Mouse (Mus musculus) forebrain, embryonic 14.5 days (tissue): ENCODE measurements around the gene Tor4a. TPM values are rescaled to one million over a fixed set of nuclear protein-coding genes. Genes with fewer than 3 reads are reported as not detected.
A peak's percentile ranks its signal among the peaks of the same experiment; 100 is the strongest.

Experiments
- ATAC-seq: fragments of 200-750 bp; cut with Nextera tagmentation; 2 replicates; pipeline ENCODE4 v1.8.0; 2017; ENCODE audit warnings: mild to moderate bottlenecking, moderate library complexity
- DNase-seq: peaks from one replicate; pipeline ENCODE4 v3.0.0-alpha.2; 2015; ENCODE audit warnings: low spot score
- H3K27ac ChIP-seq: fragments of 300-500 bp; sonication (generic); 2 replicates; pipeline ENCODE4 v1.5.1; 2014; ENCODE audit warnings: low read depth, mild to moderate bottlenecking, control low read depth, low read length, moderate library complexity
- H3K27me3 ChIP-seq: fragments of 300-500 bp; sonication (generic); replicated peaks from 2 replicates; pipeline ENCODE4 v1.6.1; 2014; ENCODE audit warnings: low read length, control low read depth, mixed read lengths; ENCODE audit not compliant: control insufficient read depth, insufficient read depth
- H3K36me3 ChIP-seq: fragments of 300-500 bp; sonication (generic); 2 replicates; pipeline ENCODE4 v1.6.1; 2014; ENCODE audit warnings: low read length, control low read depth; ENCODE audit not compliant: control insufficient read depth, insufficient read depth
- H3K4me1 ChIP-seq: fragments of 300-500 bp; sonication (generic); 2 replicates; pipeline ENCODE4 v1.6.1; 2014; ENCODE audit warnings: antibody characterized with exemption, low read length, control low read depth; ENCODE audit not compliant: control insufficient read depth, insufficient read depth
- H3K4me2 ChIP-seq: fragments of 300-500 bp; sonication (generic); 2 replicates; pipeline ENCODE4 v1.6.1; 2014; ENCODE audit warnings: mild to moderate bottlenecking, control low read depth, low read length
- H3K4me3 ChIP-seq: fragments of 300-500 bp; sonication (generic); 2 replicates; pipeline ENCODE4 v1.5.1; 2014; ENCODE audit warnings: low read depth, low read length, control low read depth
- H3K9ac ChIP-seq: fragments of 300-500 bp; sonication (generic); 2 replicates; pipeline ENCODE4 v1.6.1; 2014; ENCODE audit warnings: mild to moderate bottlenecking, low read length, control low read depth, moderate library complexity
- H3K9me3 ChIP-seq: fragments of 300-500 bp; sonication (generic); replicated peaks from 2 replicates; pipeline ENCODE4 v1.6.1; 2016; ENCODE audit warnings: low read length, control low read depth, mixed read lengths; ENCODE audit not compliant: control insufficient read depth
- WGBS: fragments of 180-500 bp; shearing (Covaris S2); extraction: QIAGEN DNeasy Blood & Tissue Kit; methylation state at CpG from one replicate; pipeline ENCODE4 v1.1.7; 2014; 5-methylcytosine and 5-hydroxymethylcytosine counted together
- polyA plus RNA-seq: library from polyadenylated mRNA; unstranded; fragments of >200 nt; fragmentation: Nextera tagmentation; extraction: Ambion mirVana; gene quantifications from 2 replicates; pipeline ENCODE4 v1.2.1, GENCODE M21; 2014

The Tor4a gene
- 0.97 and 1.9 TPM in 2 replicates for polyA plus RNA-seq

- H3K4me1 ChIP-seq = no peaks in the 10 kb centered on the region
- H3K4me2 ChIP-seq = no peak within 1 kb of the TSS
- 11% methylated on average over 8 of the region's 8 CpGs for WGBS
- H3K27ac ChIP-seq = no peak within 1 kb of the TSS
- no peaks in the 10 kb centered on the region for H3K9me3 ChIP-seq
- DNase-seq (no peak), ATAC-seq (no peak)
- H3K36me3 ChIP-seq = peaks cover 33% of the 10 kb centered on the region
- peaks cover 26% of the 10 kb centered on the region for H3K27me3 ChIP-seq
- H3K4me3 ChIP-seq = no peak within 1 kb of the TSS
- no peak within 1 kb of the TSS for H3K9ac ChIP-seq
These were observed at the start of gene Tor4a for GRCm38 (mm10) chr2:25196172-25196954. Gene Tor4a, minus strand, starts transcription at chr2:25196886.

- 93% methylated on average over 4 of the region's 4 CpGs for WGBS
- H3K9me3 ChIP-seq = no peaks in the 10 kb centered on the region
These were observed 47.5 kb upstream of the Tor4a start for GRCm38 (mm10) chr2:25244144-25244543.

GRCm38 (mm10) chr2:25243342-25243741 is 46.7 kb upstream of the Tor4a start:
- Histone ChIP-seq H3K4me3 (peak overlapping the region; percentile 66), H3K9me3 (no peaks in the 10 kb centered on the region), H3K36me3 (peaks cover 37% of the 10 kb centered on the region), H3K27me3 (no peaks in the 10 kb centered on the region), H3K4me1 (peaks cover 15% of the 10 kb centered on the region), H3K9ac (peak overlapping the region; percentile 83; the same call in 1 of the 2 replicates), H3K4me2 (peak overlapping the region; percentile 93), H3K27ac (no peak overlapping the region)
- WGBS = 84% methylated on average over 8 of the region's 8 CpGs
- DNase-seq (no peak), ATAC-seq (no peak)

More at GRCm38 (mm10) chr2:25244144-25244543, 47.5 kb upstream of the Tor4a start:
- Histone ChIP-seq H3K27ac (no peak overlapping the region), H3K27me3 (no peaks in the 10 kb centered on the region), H3K36me3 (peaks cover 45% of the 10 kb centered on the region), H3K4me1 (peaks cover 15% of the 10 kb centered on the region), H3K4me3 (no peak overlapping the region), H3K9ac (no peak overlapping the region), H3K4me2 (no peak overlapping the region)
- DNase-seq = no peak
- ATAC-seq = no peak

GRCm38 (mm10) chr2:25242101-25242506 is 45.4 kb upstream of the Tor4a start, which contains the start of the genes Rnf208 and Cysrt1:
Gene Rnf208, plus strand, starts transcription at chr2:25242255.
Gene Cysrt1, minus strand, starts transcription at chr2:25242452.
- no peak within 1 kb of the TSS for H3K27ac ChIP-seq
- ATAC-seq = peak; percentile 57
- H3K4me1 ChIP-seq = peaks cover 15% of the 10 kb centered on the region
- no peaks in the 10 kb centered on the region for H3K27me3 ChIP-seq
- peak within 1 kb of the TSS; percentile 66 for H3K4me3 ChIP-seq
- H3K9ac ChIP-seq = peak within 1 kb of the TSS; percentile 83
- peak within 1 kb of the TSS; percentile 93 for H3K4me2 ChIP-seq
- under 1% methylated on average over 13 of the region's 59 CpGs for WGBS
- H3K9me3 ChIP-seq = no peaks in the 10 kb centered on the region
- H3K36me3 ChIP-seq = peaks cover 25% of the 10 kb centered on the region
- peak; percentile 55 for DNase-seq

- Histone ChIP-seq H3K9me3 (no peaks in the 10 kb centered on the region), H3K4me2 (peak overlapping the region; percentile 93), H3K9ac (peak overlapping the region; percentile 83), H3K27me3 (no peaks in the 10 kb centered on the region), H3K36me3 (peaks cover 22% of the 10 kb centered on the region; the same call in 1 of the 2 replicates), H3K27ac (no peak overlapping the region), H3K4me3 (peak overlapping the region; percentile 66), H3K4me1 (peaks cover 15% of the 10 kb centered on the region)
- 17% methylated on average over 6 of the region's 6 CpGs for WGBS
- ATAC-seq (peak; percentile 19), DNase-seq (no peak)
These were observed 44.7 kb upstream of the Tor4a start for GRCm38 (mm10) chr2:25241438-25241775.

GRCm38 (mm10) chr2:25240723-25241437 is 44.2 kb upstream of the Tor4a start:
- peak; percentile 85 for ATAC-seq
- peaks cover 15% of the 10 kb centered on the region for H3K4me1 ChIP-seq

GRCm38 (mm10) chr2:25240310-25240709 is 43.6 kb upstream of the Tor4a start:
- Histone ChIP-seq H3K27me3 (no peaks in the 10 kb centered on the region), H3K9me3 (no peaks in the 10 kb centered on the region), H3K4me2 (peak overlapping the region; percentile 93), H3K27ac (no peak overlapping the region), H3K9ac (peak overlapping the region; percentile 56; the same call in 1 of the 2 replicates), H3K4me1 (peaks cover 15% of the 10 kb centered on the region), H3K36me3 (peaks cover 11% of the 10 kb centered on the region; the same call in 1 of the 2 replicates), H3K4me3 (peak overlapping the region; percentile 66; the same call in 1 of the 2 replicates)
- no peak for DNase-seq
- WGBS = 47% methylated on average over 8 of the region's 8 CpGs
- ATAC-seq = no peak; the same call in 1 of the 2 replicates

More at GRCm38 (mm10) chr2:25240723-25241437, 44.2 kb upstream of the Tor4a start:
- 1% methylated on average over 29 of the region's 29 CpGs for WGBS
- Histone ChIP-seq H3K9ac (peak overlapping the region; percentile 56), H3K36me3 (peaks cover 16% of the 10 kb centered on the region; the same call in 1 of the 2 replicates), H3K27ac (no peak overlapping the region), H3K4me2 (peak overlapping the region; percentile 93), H3K27me3 (no peaks in the 10 kb centered on the region), H3K4me3 (peak overlapping the region; percentile 66), H3K9me3 (no peaks in the 10 kb centered on the region)
- DNase-seq = peak; percentile 89

GRCm38 (mm10) chr2:25239766-25240165 is 43.1 kb upstream of the Tor4a start:
- DNase-seq (no peak), ATAC-seq (no peak)
- Histone ChIP-seq H3K9me3 (no peaks in the 10 kb centered on the region), H3K36me3 (peaks cover 6% of the 10 kb centered on the region; the same call in 1 of the 2 replicates), H3K9ac (no peak overlapping the region), H3K4me3 (no peak overlapping the region), H3K4me1 (peaks cover 15% of the 10 kb centered on the region), H3K4me2 (no peak overlapping the region), H3K27me3 (no peaks in the 10 kb centered on the region), H3K27ac (no peak overlapping the region)
- 93% methylated on average over 3 of the region's 3 CpGs for WGBS
